Mouse (Mus musculus) midbrain, embryonic 16.5 days (tissue): ENCODE results near the gene Olfr133. TPM values are rescaled to one million over a fixed set of nuclear protein-coding genes. Genes with fewer than 3 reads are reported as not detected.
"Not testable (repeated sequence)": the region's sequence is repeated elsewhere in the genome, so short reads cannot be mapped to it uniquely, and the experiment has no call there.

Experiments used
- ATAC-seq: fragments of 200-750 bp; cut with Nextera tagmentation; 2 replicates; pipeline ENCODE4 v1.8.0; 2017; ENCODE audit warnings: moderate TSS enrichment
- H3K27ac ChIP-seq: fragments of 300-500 bp; sonication (generic); 2 replicates; pipeline ENCODE4 v1.5.1; 2014; ENCODE audit warnings: mild to moderate bottlenecking, low read length, mixed read lengths
- H3K27me3 ChIP-seq: fragments of 300-500 bp; sonication (generic); 2 replicates; pipeline ENCODE4 v1.6.1; 2014; ENCODE audit warnings: low read depth, low read length, mixed read lengths; ENCODE audit not compliant: control insufficient read depth, insufficient read depth
- H3K36me3 ChIP-seq: fragments of 300-500 bp; sonication (generic); 2 replicates; pipeline ENCODE4 v1.6.1; 2014; ENCODE audit warnings: mild to moderate bottlenecking, low read length, moderate library complexity, mixed read lengths; ENCODE audit not compliant: control insufficient read depth, insufficient read depth
- H3K4me1 ChIP-seq: fragments of 300-500 bp; sonication (generic); 2 replicates; pipeline ENCODE4 v1.6.1; 2014; ENCODE audit warnings: mild to moderate bottlenecking, low read length, mixed read lengths; ENCODE audit not compliant: control insufficient read depth, insufficient read depth
- H3K4me2 ChIP-seq: fragments of 300-500 bp; sonication (generic); 2 replicates; pipeline ENCODE4 v1.6.1; 2014; ENCODE audit warnings: mild to moderate bottlenecking, low read length, mixed read lengths
- H3K4me3 ChIP-seq: fragments of 300-500 bp; sonication (generic); 2 replicates; pipeline ENCODE4 v1.5.1; 2014; ENCODE audit warnings: low read depth, mild to moderate bottlenecking, low read length, moderate library complexity, mixed read lengths
- H3K9ac ChIP-seq: fragments of 300-500 bp; sonication (generic); 2 replicates; pipeline ENCODE4 v1.6.1; 2014; ENCODE audit warnings: low read depth, low read length, mixed read lengths
- H3K9me3 ChIP-seq: fragments of 300-500 bp; sonication (generic); replicated peaks from 2 replicates; pipeline ENCODE4 v1.6.1; 2014; ENCODE audit warnings: mild to moderate bottlenecking, low read length, mixed read lengths; ENCODE audit not compliant: control insufficient read depth, poor library complexity, severe bottlenecking
- whole genome bisulfite sequencing: fragments of 180-500 bp; shearing (Covaris S2); extraction: QIAGEN DNeasy Blood & Tissue Kit; methylation state at CpG from one replicate; pipeline ENCODE4 v1.1.7; 2014; 5-methylcytosine and 5-hydroxymethylcytosine counted together
- polyA plus RNA-seq: library from polyadenylated mRNA; unstranded; fragments of >200 nt; fragmentation: Nextera tagmentation; extraction: Ambion mirVana; gene quantifications from 2 replicates; pipeline ENCODE4 v1.2.1, GENCODE M21; 2015

Gene Olfr133
- polyA plus RNA-seq: not detected in 2 replicates

DNA sequence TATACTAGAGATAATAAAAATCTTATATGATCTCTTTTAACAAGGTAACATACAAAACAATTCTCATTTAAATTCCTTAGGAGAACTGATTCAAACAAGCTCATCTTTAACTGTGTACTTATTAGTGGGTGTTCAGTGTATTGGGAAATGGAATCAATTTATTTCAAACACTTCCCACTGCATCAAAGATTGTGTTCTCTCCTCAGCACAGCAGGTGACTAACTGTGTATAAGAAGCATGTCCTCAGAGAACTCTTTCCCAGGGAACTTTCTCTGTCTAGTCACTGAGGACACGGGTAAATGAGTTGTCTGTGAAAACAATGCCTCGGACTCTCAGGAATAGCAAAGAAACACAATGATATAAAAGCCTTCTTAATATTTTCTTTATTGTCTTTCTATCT, at the start of gene Olfr133:
Gene Olfr133, plus strand, starts transcription at position 301 of the 400 bp plus-strand sequence.
- Histone ChIP-seq H3K9ac (no peak within 1 kb of the TSS), H3K36me3 (no peaks in the 10 kb centered on the region), H3K27ac (no peak within 1 kb of the TSS), H3K4me2 (no peak within 1 kb of the TSS), H3K9me3 (no peaks in the 10 kb centered on the region), H3K4me3 (no peak within 1 kb of the TSS), H3K4me1 (no peaks in the 10 kb centered on the region), H3K27me3 (no peaks in the 10 kb centered on the region)
- WGBS: 50% methylated on average over 2 of the region's 2 CpGs
- no peak for ATAC-seq

DNA sequence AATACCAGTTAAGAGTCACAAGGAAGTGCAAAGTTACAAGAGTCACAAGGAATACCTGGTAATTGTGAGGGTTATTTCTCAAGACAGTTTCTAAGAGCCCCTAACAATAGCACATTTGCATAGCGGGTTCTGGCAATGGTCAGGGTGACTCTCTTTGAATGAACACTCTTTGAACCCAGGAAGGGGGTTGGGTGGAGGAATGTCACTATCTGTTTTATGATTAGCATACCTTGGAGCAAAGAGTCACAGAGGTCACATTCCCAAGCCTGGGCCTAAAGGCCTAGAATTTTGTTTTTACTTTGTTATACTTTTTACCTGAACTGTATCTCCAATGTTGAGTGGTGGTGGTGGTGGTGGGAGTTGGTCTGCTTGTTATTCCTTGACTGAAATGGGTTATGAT, 20.9 kb upstream of the Olfr133 start:
- H3K4me1 ChIP-seq, H3K27ac ChIP-seq, ATAC-seq, H3K9me3 ChIP-seq, H3K4me2 ChIP-seq, H3K27me3 ChIP-seq, H3K9ac ChIP-seq, H3K36me3 ChIP-seq, H3K4me3 ChIP-seq: not testable (repeated sequence)
- WGBS: 86% methylated on average over 1 of the region's 1 CpGs

DNA sequence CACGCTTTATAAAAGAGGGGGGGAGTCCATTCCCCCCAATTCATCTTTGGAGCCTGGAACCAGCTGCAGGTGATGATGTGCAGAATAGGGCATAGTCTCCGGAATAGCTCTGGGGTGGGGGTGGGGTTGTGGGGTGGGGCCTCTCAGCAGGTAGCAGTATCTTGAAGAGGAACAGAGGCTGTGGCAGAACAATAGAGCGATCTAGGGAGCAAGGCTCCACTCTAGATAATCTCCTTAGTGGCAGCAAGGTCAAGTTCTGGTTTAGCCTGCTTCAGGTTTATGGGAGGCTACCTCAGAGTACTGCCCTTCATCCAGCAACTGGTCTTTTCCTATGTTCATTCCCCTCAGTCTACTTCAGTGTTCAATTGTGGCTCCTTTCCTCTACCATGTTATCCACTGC, 19.7 kb upstream of the Olfr133 start:
- H3K9me3 ChIP-seq, ATAC-seq, H3K4me3 ChIP-seq, H3K4me1 ChIP-seq, H3K4me2 ChIP-seq, H3K27ac ChIP-seq, H3K36me3 ChIP-seq, H3K9ac ChIP-seq, H3K27me3 ChIP-seq: not testable (repeated sequence)
- WGBS: 58% methylated on average over 3 of the region's 3 CpGs

DNA sequence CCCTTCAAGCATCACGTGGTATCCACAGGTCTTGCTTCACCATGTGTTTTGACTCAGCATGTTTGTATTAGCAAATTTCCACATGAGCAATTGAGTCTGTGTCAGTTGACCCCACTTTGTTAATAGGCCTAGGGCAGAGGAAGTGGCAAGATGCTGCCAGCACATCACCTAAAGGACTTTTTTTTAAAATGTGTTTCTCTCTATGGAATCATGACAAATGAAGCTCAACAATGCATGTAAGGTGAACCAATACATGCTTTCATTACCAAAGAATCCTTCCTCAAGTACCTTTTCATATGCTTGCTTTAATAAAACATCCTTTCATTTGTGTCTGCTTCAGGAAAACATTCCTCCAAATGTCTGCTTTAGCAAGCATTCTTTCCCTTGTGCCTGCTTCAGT, 10.7 kb upstream of the Olfr133 start, which contains the start of gene Olfr132:
Gene Olfr132, minus strand, starts transcription at position 101 of the 400 bp plus-strand sequence.
- no peak within 1 kb of the TSS for H3K9ac ChIP-seq
- no peaks in the 10 kb centered on the region for H3K36me3 ChIP-seq
- no peaks in the 10 kb centered on the region for H3K9me3 ChIP-seq
- 68% methylated on average over 1 of the region's 1 CpGs for WGBS
- no peak for ATAC-seq
- H3K4me2 ChIP-seq: no peak within 1 kb of the TSS
- no peak within 1 kb of the TSS for H3K27ac ChIP-seq
- H3K27me3 ChIP-seq: no peaks in the 10 kb centered on the region
- no peak within 1 kb of the TSS for H3K4me3 ChIP-seq
- H3K4me1 ChIP-seq: no peaks in the 10 kb centered on the region

DNA sequence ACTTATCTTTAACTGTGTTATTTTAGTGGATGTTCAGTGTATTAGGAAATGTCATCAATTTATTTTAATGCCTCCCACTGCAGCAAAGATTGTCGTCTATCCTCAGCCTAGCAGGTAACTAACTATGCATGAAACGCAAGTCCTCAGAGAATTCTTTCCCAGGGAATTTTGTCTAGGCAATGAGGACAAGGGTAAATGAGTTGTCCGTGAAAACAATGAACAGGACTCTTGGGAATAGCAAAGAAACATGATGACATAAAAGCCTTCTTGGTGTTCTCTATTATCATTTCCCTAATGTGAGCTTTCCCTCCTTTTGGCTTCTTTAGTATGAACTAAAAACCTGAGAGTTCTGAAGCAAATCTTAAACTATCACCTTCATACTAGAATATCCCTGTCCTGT, 26.0 kb downstream of the Olfr133 start, which contains the start of gene Olfr134:
Gene Olfr134, plus strand, starts transcription at position 301 of the 400 bp plus-strand sequence.
- Histone ChIP-seq H3K27me3 (no peaks in the 10 kb centered on the region), H3K36me3 (no peaks in the 10 kb centered on the region), H3K27ac (no peak within 1 kb of the TSS), H3K9me3 (no peaks in the 10 kb centered on the region), H3K4me1 (no peaks in the 10 kb centered on the region), H3K9ac (no peak within 1 kb of the TSS), H3K4me2 (no peak within 1 kb of the TSS), H3K4me3 (no peak within 1 kb of the TSS)
- 75% methylated on average over 3 of the region's 3 CpGs for WGBS
- no peak for ATAC-seq

Other genes with a start within 250 kb of the Olfr133 start
- gene Olfr127, start 244.8 kb upstream of the Olfr133 start, polyA plus RNA-seq: not detected in 2 replicates
- not detected in 2 replicates for gene Olfr128, start 224.7 kb upstream of the Olfr133 start, polyA plus RNA-seq
- not detected in 2 replicates for gene Olfr761, start 192.2 kb upstream of the Olfr133 start, polyA plus RNA-seq
- gene Olfr129, start 85.2 kb upstream of the Olfr133 start, polyA plus RNA-seq: not detected in 2 replicates
- gene Olfr130, start 81.4 kb upstream of the Olfr133 start, polyA plus RNA-seq: not detected in 2 replicates
- not detected in 2 replicates for gene Olfr131, start 56.6 kb upstream of the Olfr133 start, polyA plus RNA-seq
- not detected in 2 replicates for gene Olfr132, start 10.8 kb upstream of the Olfr133 start, polyA plus RNA-seq
- not detected in 2 replicates for gene Olfr134, start 26.1 kb downstream of the Olfr133 start, polyA plus RNA-seq
- gene Olfr135, start 59.1 kb downstream of the Olfr133 start, polyA plus RNA-seq: not detected in 2 replicates
- gene Olfr138, start 115.8 kb downstream of the Olfr133 start, polyA plus RNA-seq: not detected in 2 replicates
- not detected in 2 replicates for gene Olfr137, start 162.3 kb downstream of the Olfr133 start, polyA plus RNA-seq
- not detected in 2 replicates for gene Olfr136, start 184.6 kb downstream of the Olfr133 start, polyA plus RNA-seq